Mouse (Mus musculus) hematopoietic stem cell, adult 5-6 weeks (primary cell): ENCODE measurements around the gene Thtpa. TPM values are rescaled to one million over a fixed set of nuclear protein-coding genes. Genes with fewer than 3 reads are reported as not detected.

ENCODE experiments used
- ATAC-seq, 2 experiments: fragments of 125-278 bp in 1 of 2; replicated peaks in 1 of 2; 2 replicates each; pipeline ENCODE4 v1.8.0; 2016 to 2017; ENCODE audit warnings: inconsistent platforms in 2 of 2, mild to moderate bottlenecking in 2 of 2, moderate number of reproducible peaks in 2 of 2, low read depth in 1 of 2, moderate TSS enrichment in 1 of 2; ENCODE audit not compliant: low FRiP score in 2 of 2, poor library complexity in 2 of 2, severe bottlenecking in 2 of 2, insufficient read depth in 1 of 2, low TSS enrichment in 1 of 2
- total RNA-seq: library from RNA; stranded (forward); fragments of 172-1452, 232-1000 nt; gene quantifications from 2 replicates; pipeline ENCODE4 v1.2.3, GENCODE M21; 2017

Gene Thtpa
- total RNA-seq: 9.0 and 17.9 TPM in 2 replicates

DNA sequence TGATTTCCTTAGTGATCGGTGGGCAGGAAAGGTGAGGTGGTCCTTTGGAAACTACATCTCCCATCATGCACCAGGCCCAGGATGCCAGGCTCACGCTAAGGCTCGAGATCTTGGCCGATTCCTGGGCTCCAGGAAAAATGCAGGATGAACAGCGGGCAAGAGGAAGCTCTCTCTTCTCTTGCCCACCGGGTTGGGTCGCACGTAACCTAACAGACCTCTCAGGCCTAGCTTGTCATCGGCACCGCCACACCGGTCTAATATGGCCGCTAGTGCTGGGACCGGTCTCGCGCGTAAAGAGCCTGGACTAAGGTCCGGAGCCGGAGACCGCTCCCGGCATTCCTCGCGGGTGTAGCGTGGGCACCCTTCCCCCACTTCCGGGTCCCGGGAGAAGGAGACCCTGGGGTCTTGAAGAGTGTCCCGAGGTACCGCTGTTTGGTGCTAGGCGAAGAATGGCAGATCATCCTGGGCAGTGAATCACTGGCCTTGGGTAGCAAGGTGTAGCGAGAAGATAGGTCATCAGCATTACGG lies at the start of gene Thtpa:
Gene Thtpa, plus strand, starts transcription at position 81 of the 528 bp plus-strand sequence.
- ATAC-seq: peak; percentile 38 to 42; a peak in 2 of 4 replicates

DNA sequence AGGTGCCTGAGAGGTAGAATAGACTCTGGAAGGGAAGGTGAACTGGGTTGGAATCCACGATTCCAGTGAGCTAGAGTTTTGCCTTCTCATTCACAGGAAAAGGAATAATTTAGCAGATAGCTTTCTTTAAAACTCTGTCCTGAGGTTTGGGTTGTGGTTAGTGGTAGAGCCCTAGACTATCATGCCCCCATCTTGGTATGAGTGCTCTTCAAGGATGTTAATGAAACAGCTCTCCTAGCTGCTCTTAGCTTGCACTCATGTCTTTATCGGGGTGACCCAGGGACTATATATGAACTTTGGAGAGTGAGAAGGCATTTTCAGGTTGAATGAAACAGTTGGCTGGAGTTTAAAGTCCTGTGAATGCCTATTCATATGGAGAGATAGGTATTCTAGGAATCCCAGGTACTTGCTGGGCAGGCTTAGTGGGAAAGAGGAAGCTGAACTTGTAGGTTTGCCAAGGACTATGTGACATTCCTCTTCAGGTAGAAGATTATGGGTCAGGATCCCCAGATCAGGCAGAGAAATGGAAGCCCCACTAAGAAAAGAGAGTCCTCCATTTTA lies 46.5 kb upstream of the Thtpa start:
- ATAC-seq: no peak

DNA sequence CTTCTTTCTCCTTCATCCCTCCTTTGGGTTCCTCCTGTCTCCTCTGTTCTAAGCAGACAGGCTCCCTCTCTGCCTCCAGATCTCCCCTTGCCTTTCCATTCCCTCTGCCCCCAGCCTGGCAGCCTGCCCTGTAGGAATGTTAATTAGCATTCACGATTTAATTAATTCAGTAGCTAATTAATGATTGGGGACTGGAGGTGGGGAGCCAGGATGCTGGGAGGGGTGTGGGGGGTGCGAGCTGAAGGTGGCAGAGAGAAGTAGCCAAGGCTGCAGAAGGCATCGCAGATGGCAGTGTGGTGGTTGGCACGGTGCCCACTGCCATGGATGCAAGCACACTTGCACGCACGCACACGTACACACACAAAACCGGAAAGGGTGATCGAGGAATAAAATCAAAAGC lies 42.1 kb upstream of the Thtpa start:
- ATAC-seq: no peak

DNA sequence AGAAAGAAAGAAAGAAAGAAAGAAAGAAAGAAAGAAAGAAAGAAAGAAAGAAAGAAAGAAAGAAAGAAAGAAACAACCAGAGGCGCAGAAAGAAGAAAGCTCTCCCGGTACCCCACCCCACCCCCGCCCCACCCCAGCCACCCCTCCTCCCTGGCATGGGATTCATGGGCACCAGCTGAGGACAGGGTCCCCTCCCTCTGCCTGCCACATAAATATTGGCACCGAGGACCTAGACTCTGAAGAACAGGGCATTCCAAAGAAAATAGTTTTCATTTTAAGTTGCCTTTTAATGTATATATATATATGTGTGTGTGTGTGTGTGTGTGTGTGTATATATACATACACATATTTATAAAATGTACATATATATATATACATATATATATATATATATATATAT lies 41.5 kb upstream of the Thtpa start:
- no peak for ATAC-seq

DNA sequence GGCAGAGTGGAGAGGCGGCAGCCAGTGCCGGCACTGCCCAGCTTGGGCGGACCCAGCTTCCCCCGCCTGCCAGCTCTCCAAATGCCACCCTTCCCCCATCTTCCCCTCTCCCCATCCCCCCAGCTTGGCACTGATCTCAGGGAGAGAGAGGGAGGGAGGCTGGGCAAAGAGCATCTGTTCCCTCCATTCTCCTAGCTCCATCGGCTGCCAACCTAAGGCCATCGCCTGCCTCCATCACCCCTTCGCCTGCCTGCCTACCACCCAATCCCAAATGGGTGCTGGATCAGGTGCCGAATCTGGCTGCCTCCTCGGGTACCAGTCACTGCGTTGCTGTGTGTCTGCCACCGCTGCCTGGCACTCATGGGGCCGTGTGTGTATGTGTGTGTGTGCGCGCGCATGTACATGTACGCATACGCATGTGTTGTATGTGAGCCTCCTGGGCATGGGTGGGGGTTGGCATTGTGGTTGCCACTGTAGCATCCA lies 40.8 kb upstream of the Thtpa start:
- ATAC-seq: 0 out of 4 replicates have a peak, but pooled peaks of 1 of the 2 experiments have one; percentile 4

DNA sequence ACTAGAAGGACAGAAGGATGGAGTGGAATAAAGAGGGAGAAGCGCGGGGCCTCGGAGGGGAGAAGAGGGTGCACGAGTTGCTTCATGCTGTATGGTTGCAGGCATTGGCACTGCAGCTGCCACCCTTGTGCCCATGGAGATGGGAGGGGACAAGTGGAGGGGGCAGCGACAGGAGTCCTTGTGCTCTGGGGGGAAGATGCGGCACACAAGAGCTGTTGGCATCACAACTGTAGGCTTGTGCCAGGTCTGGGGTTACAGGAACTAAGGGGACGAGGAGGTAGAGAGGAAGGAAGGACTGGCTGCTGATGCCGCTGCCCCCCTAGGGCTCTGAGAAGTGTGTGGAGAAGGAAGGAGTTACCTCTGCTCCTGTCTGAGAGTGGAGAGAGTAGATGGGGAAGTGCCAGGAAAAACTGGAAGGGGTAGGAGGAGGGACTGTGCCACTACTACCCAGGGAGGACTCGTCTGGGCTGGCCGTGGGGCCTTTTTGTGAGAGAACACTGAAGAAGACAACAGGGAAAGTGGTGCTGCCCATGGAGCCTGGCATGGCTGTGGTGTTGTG lies 40.3 kb upstream of the Thtpa start:
- ATAC-seq: peak; percentile 55

DNA sequence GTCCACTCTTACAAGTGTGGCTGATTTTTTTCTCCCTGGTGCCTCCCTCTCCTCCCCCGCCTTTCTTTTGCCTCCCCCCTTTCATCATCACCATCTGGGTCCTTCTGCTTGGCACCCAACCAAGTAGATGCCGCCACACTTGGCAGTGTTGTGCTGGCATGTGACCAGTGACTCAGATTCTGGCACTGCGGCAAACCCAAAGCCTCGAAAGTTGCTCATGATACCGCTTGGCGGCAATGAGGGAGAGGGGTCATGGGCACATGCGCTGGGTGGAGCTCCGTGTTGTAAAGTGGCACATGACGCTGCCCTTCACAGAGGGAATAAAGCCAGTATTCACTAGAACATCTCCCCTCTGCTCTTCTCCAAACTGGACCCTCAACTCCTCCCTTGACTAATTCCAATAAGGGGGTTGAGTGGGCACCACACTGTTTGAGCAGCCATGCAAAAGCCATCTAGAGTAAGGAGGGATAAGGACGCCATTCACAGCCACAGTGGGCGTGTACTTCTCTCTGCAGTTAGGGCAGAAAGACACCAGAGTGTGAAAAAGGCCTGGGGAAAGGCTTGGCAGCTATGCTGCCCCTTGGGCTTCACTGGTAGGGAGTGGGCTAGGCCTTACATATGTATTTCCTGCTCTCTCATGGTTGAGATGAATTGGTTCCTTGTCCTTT lies 39.3 kb upstream of the Thtpa start:
- peak; percentile 92 to 93 for ATAC-seq

DNA sequence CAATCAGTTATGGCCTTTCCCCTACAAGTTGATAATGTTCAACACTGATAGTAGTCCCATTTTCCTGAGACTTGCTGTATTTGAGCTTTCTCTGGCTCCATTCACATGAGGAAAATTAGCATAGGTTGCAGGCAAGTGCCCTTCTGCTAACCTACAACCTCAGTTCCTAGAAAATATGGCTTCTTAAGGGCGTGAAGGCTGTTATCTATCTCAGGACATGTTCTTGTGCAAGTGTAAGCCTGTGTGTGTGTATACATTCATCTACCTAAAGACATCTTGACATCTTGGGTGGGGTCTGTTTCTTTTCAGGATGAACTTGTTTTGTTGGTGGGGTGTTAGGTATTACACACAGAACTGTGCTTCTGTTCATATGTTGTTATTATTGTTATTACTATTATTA lies 35.6 kb upstream of the Thtpa start:
- no peak for ATAC-seq

DNA sequence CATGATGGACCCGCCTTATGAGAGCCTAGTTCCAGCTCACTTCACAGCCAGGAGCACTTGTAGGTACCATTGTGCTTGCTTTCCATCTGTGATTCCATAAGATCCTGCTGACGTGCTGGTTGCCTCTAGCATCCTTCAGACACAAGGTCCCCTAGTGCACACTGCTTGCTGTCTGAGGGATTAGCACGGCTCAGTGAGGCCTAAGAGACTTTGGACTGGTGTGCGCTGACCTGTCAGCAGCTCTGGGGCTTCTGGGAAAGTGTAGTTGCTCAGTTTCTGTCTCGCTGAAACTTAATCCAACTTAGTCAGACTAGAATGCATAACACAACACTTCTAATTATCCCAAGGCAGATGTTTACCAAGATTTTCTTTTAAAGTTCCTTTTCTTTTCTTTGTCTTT lies 34.7 kb upstream of the Thtpa start:
- no peak for ATAC-seq

DNA sequence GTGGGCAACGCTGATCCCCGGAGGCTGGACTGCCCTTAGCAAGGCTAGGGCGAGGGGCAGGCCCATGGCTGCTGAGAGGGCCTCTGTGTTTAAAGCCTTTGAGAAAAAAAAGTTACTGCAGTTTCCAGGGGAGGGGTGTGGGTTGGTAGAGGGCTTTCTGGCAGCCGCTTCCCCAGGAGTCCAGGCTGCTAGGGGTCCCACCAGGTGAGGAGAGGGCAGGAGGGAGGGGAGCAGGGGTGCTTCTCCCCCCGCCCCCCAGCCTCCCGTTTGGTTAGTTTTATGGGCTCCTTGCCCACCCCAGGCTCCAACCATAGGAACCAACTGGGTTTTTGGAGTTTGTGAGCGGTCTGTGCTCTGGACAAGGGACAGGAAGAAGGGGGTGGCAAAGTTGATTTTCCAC lies 32.7 kb upstream of the Thtpa start:
- ATAC-seq: no peak

DNA sequence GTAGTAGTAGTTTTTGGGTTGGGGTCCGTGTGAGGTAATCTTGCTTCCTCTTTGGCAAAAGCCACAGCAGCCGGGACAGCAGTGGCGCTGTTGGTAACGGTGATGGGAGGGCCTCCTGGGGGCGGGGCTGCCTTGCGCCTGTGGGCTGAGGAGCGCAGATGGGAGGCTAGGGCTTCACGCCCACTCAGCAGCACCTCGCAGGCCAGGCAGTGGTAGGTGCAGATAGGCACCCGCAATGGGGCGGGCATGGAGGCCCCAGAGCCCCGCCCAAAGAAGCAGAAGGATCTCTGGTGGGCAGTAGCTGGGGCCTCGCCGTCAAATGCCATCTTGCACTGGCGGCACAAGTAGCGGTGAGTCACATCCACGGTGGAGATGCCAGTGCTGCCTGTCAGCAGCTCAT lies 32.0 kb upstream of the Thtpa start:
- peak; percentile 74 to 90 for ATAC-seq

DNA sequence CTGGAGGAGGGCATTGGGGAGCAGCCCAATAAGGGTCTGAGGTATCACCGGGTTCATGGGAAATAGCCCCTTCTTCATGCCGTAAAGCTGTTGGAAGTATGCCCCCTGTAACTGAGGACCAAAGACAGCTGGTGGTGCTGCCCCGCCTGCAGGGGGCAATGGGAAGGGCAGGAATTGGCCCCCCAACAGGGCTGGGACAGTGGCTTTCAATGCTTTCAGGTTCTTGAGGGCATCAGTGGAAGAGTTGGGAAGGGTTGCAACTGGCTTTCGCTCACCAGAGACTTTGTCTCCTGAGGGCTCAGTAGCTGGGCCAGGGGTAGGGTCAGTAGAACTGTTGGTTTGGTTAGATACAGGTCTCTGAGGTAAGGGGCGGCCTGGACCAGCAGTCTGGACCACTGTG lies 31.5 kb upstream of the Thtpa start:
- 0 out of 4 replicates have a peak, but pooled peaks of 1 of the 2 experiments have one; percentile 2 for ATAC-seq

DNA sequence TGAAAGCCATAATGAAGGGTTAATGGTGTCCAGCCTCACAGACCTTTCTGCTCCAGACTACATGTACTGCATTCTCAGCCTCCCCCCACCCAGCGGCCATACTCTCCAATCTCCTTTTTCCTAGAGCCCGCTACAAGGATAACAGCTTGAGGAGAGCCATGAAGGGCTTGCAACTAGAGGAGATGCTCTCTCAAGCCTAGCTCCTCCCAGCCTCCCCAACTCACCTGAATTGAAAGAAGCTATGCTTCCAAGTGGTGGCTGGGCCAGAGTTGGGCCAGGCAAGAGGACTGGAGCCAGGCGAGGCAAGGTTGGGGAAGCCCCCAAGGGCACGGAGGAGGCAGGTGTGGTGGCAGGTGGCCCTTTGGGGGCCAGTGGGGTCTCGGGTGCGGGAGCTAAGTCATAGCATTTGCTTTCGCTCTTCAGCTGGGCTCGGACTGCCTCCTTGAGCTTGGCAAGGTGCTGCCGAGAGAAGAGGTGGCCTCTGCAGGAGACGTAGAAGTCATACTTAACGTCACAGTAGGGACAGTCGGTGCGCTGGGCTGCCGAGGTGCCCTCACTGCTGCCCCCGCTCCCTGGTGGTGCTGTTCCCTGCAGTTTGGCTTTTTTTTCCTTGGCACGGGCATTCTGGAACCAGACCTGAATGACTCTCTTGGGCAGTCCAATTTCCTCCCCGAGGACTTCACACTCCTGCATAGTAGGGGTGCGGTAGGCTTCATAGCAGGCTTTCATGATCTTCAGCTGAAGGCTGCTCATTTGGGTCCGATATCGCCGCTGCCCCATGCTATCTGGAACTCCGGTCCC lies 30.8 kb upstream of the Thtpa start:
- ATAC-seq: no peak

DNA sequence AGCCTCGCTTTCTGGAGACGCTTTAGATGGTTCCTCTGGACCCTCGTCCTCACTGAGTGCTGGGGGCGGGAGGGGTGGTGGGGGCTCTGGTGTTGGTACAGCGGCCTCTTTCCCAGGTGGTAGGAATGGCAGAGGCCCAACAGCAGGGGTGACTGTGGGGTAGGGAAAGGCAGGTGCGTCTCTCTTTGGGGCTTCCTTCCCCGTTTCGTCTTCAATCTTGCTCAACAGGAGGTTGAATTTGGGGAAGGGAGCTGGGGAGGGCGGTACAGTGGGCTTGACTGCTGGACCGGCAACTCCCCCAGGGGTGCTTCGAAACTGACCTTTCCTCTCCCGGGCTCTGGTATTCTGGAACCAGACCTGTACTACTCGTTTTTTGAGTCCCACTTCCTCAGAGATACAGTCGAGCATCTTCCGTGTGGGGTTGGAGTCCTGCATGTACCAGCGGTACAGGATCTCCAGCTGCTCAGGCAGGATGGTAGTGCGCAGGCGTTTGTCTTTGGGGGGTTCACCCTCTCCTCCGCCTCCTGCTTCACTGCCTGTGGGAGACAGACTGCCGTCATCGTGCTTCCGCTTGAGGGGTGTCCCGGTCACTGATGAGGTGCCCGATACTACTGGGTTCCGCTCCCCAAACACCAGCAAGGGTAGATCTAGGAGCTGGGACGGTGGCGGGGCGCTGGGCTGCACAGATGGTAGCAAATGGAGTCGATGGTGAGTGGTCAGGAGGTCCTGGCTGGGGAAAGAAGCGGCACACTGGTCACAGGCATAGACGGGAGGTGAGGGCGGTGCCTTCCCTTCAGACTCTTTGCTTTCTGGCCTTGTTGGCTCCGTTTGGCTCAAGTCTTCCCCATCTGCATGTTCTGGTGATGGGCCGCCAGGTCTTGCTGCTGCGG lies 29.9 kb upstream of the Thtpa start:
- no peak for ATAC-seq

DNA sequence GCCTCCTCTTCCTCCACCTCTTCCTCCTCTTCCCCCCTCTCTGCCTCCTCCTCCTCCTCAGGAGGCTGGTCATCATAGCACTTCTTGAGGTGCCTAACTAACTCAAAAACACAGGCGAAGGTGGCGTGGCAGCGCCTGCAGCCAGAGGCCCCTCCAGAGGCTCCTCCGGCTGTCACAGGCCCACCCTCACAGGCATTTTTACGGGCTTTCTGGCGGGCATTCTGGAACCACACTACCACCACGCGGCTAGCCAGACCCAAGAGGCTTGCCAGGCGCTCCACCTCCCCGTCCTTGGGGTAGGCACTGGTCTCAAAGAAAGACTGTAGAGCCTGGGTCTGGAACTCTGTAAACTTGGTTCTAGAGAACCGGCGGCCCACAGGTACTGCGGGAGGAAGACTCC lies 29.2 kb upstream of the Thtpa start:
- no peak for ATAC-seq

DNA sequence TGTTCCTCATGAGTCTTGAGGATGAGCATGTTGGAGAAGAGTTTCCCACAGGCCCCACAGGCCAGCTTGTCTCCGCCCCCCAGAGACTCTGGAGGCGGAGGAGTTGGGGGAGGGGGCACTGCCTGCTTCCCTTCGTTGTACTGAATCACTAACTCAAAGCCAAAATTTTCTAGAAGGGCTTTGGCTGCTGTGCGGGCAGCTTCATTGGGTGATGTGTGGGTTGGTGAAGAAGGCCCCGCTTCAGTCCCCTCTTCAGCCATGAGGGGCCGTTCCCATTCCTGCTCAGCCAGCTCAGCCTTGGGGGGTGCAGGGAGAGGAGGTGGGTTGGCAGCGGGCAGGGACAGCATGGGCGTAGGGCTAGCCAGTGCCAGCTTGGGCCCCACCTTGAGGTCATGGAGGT lies 28.5 kb upstream of the Thtpa start:
- no peak for ATAC-seq

DNA sequence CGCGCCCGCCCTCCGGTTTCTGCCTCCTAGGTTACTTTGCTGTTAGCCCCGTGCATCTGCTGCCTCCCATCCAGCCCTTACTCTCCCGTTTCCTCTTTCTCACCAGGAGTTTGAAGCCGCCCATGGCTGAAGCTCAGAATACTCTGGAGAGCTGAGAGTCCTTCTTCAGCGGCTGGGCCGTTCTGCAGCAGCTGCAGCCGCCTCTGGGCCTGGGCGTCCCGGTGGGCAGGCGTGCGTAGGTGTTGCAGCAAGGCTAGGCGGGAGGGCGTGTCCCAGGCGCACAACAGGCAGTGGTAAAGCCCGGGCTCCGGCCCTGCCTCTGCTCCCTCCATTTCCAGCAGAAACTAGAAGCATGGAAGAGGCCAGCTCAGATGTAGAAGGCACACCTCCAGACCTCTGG lies 22.8 kb upstream of the Thtpa start:
- ATAC-seq: no peak
